Mouse (Mus musculus) C2C12 (cell line): Measurements from ENCODE around the gene Mrgpra1. TPM values are rescaled to one million over a fixed set of nuclear protein-coding genes. Genes with fewer than 3 reads are reported as not detected.
"Not testable (repeated sequence)": the region's sequence is repeated elsewhere in the genome, so short reads cannot be mapped to it uniquely, and the experiment has no call there.

Experiments used
- H3K27me3 ChIP-seq: one replicate; pipeline ENCODE4 v1.6.1; 2011; ENCODE audit not compliant: control insufficient read depth, insufficient read depth, insufficient read length
- H3K36me3 ChIP-seq: one replicate; pipeline ENCODE4 v1.6.1; 2011; ENCODE audit not compliant: control insufficient read depth, insufficient read depth
- H3K4me3 ChIP-seq: one replicate; pipeline ENCODE4 v1.5.1; 2011; ENCODE audit warnings: mild to moderate bottlenecking, control low read depth; ENCODE audit not compliant: poor library complexity, insufficient read depth, severe bottlenecking
- H3K79me2 ChIP-seq: one replicate; pipeline ENCODE4 v1.6.1; 2011; ENCODE audit not compliant: control insufficient read depth, insufficient read depth
- H3K79me3 ChIP-seq: one replicate; pipeline ENCODE4 v1.6.1; 2011; ENCODE audit warnings: low read depth, control low read depth
- H3ac ChIP-seq: one replicate; pipeline ENCODE3; 2011; ENCODE audit warnings: low read depth; ENCODE audit not compliant: control insufficient read depth, insufficient read length
- CEBPB ChIP-seq: IDR thresholded peaks from one replicate; pipeline ENCODE4 v1.6.1; 2011; ENCODE audit warnings: low read depth, mild to moderate bottlenecking, control low read depth, moderate library complexity
- CTCF ChIP-seq: IDR thresholded peaks from one replicate; pipeline ENCODE4 v1.5.1; 2011; ENCODE audit not compliant: control insufficient read depth, insufficient read depth, insufficient read length
- FOSL1 ChIP-seq: IDR thresholded peaks from one replicate; pipeline ENCODE4 v1.8.0; 2011; ENCODE audit warnings: mild to moderate bottlenecking, low read length; ENCODE audit not compliant: poor library complexity, insufficient read depth, severe bottlenecking
- MAX ChIP-seq: IDR thresholded peaks from one replicate; pipeline ENCODE4 v1.6.1; 2011; ENCODE audit warnings: mild to moderate bottlenecking, control low read depth
- MYOD1 ChIP-seq: IDR thresholded peaks from one replicate; pipeline ENCODE4 v1.6.1; 2011; ENCODE audit warnings: low read depth; ENCODE audit not compliant: control insufficient read depth, insufficient read length
- MYOG ChIP-seq: IDR thresholded peaks from one replicate; pipeline ENCODE4 v1.6.1; 2011; ENCODE audit not compliant: control insufficient read depth, insufficient read length; ENCODE audit errors: extremely low read depth
- USF1 ChIP-seq: IDR thresholded peaks from one replicate; pipeline ENCODE4 v1.6.1; 2011; ENCODE audit warnings: low read depth, mild to moderate bottlenecking, control low read depth, moderate library complexity
- polyA plus RNA-seq: library from polyadenylated mRNA; unstranded; fragments of >200 nt; fragmentation: generic; extraction: Trizol; gene quantifications from one replicate; pipeline ENCODE4 v1.2.1, GENCODE M21; 2012; ENCODE audit warnings: missing spikeins

Gene Mrgpra1
- polyA plus RNA-seq, 1 experiment: not detected

- TF ChIP-seq MYOG (no peak), FOSL1 (no peak), CTCF (no peak), CEBPB (no peak), MAX (no peak), MYOD1 (no peak), USF1 (no peak)
- Histone ChIP-seq H3K4me3 (no peak overlapping the region), H3K79me2 (no peaks in the 10 kb centered on the region), H3K27me3 (no peaks in the 10 kb centered on the region), H3ac (no peak overlapping the region), H3K36me3 (no peaks in the 10 kb centered on the region), H3K79me3 (no peaks in the 10 kb centered on the region)
Measured at GRCm38 (mm10) chr7:47312289-47312688, 41.8 kb downstream of the Mrgpra1 start.

GRCm38 (mm10) chr7:47309855-47310254, 44.2 kb downstream of the Mrgpra1 start:
- no peaks in the 10 kb centered on the region for H3K79me2 ChIP-seq
- no peaks in the 10 kb centered on the region for H3K27me3 ChIP-seq
- TF ChIP-seq MYOD1 (no peak), CEBPB (no peak), CTCF (no peak), MYOG (no peak), FOSL1 (no peak), USF1 (no peak), MAX (no peak)
- no peak overlapping the region for H3ac ChIP-seq
- no peak overlapping the region for H3K4me3 ChIP-seq
- no peaks in the 10 kb centered on the region for H3K79me3 ChIP-seq
- H3K36me3 ChIP-seq: no peaks in the 10 kb centered on the region

DNA sequence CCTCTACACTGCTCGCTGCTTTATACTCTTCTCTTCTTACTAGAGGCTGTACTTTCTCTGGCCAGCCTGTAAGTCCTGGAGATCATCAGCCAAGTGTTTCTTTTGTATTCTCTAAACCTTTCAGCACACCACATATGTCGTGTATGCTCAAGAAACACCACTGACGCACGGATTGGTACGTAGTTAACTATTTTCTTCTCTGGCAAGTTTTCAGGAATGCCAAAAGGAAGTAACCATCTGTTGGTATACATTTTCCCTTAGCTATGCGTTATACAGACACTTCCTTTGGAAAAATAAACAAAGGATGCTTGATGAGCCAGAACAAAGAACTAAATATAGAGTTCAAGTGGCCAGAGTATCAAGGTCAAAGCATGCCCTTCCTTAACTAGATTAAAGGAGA, 49.4 kb downstream of the Mrgpra1 start:
- H3K79me3 ChIP-seq, H3K79me2 ChIP-seq, H3K27me3 ChIP-seq, H3K36me3 ChIP-seq, H3ac ChIP-seq, H3K4me3 ChIP-seq: not testable (repeated sequence)

DNA sequence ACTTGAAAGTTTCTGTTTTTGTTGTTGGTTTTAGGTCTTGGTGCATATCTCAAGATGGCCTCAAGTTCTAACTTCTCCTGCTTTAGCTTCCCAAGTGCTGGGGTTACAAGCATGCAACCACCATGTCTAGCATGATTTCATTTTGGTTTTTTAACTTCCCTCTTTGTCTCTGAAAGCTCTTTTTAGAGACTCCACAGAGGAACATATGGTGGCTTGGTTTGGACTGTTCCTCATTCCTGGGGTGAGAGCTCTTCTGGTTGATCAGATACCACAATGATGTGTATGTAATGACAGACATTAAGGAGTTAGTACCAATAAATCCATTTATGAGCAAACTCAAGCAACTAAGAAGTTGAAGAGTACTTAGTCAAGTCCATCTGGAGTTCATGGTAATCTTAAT, 54.4 kb downstream of the Mrgpra1 start:
- not testable (repeated sequence) for H3K79me3 ChIP-seq, H3ac ChIP-seq, H3K79me2 ChIP-seq, H3K4me3 ChIP-seq, H3K36me3 ChIP-seq, H3K27me3 ChIP-seq

Other genes with a start within 250 kb of the Mrgpra1 start
- 0.16 TPM for gene Ptpn5, start 220.6 kb downstream of the Mrgpra1 start, polyA plus RNA-seq
- not detected for gene Mrgpra6, start 149.3 kb downstream of the Mrgpra1 start, polyA plus RNA-seq
- not detected for gene Mrgpra9, start 101.4 kb downstream of the Mrgpra1 start, polyA plus RNA-seq
- not detected for gene Mrgpra2a, start 97.9 kb upstream of the Mrgpra1 start, polyA plus RNA-seq
- not detected for gene Mrgpra2b, start 174.6 kb upstream of the Mrgpra1 start, polyA plus RNA-seq
- gene Mrgpra3, start 247.1 kb upstream of the Mrgpra1 start, polyA plus RNA-seq: not detected